Mouse (Mus musculus): ENCODE results near the gene Tmem9b.

DNA sequence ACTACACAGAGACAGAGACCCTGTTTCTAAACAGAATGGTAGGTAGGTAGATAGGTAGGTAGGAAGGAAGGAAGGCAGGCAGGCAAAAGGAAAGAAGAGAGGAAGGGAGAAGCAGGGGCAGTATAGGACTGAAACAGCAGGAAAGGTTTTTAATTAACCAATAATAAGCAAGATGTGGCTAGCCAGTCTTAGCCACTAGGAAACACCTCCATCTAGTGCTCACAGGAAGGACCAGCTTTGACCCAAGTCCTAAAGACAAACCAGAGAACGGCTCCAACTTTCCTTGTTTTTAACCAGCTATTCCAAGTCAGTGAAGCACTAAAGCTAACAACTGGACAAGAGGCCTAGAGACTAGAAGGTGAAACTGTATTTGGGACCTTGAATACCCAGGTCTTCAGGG lies 4.9 kb downstream of the Tmem9b start:
- no peak for TF ChIP-seq CTCF (IDR thresholded peaks at IDR 0.05; ENCODE audit: low read depth, low read length)
- no peak for TF ChIP-seq POLR2A (IDR thresholded peaks at IDR 0.05; ENCODE audit: insufficient read depth, low read length)
- no peak for TF ChIP-seq EP300 (IDR thresholded peaks at IDR 0.05; ENCODE audit: insufficient read depth, low read depth, low read length)

Data from ES-Bruce4 (cell line).